Mouse (Mus musculus): ENCODE results near the gene Kdf1.

- TF ChIP-seq CTCF (IDR thresholded peaks at IDR 0.05; ENCODE audit: insufficient read depth, low read length) (no peak), POLR2A (IDR thresholded peaks at IDR 0.05; ENCODE audit: borderline replicate concordance, extremely low read depth, low read depth, low read length) (no peak)
These were observed 17.2 kb upstream of the Kdf1 start for GRCm38 (mm10) chr4:133501514-133501913.

Measured in lung, adult 2 months (tissue).